Mouse (Mus musculus): ENCODE measurements around the gene Zfp655.

DNA sequence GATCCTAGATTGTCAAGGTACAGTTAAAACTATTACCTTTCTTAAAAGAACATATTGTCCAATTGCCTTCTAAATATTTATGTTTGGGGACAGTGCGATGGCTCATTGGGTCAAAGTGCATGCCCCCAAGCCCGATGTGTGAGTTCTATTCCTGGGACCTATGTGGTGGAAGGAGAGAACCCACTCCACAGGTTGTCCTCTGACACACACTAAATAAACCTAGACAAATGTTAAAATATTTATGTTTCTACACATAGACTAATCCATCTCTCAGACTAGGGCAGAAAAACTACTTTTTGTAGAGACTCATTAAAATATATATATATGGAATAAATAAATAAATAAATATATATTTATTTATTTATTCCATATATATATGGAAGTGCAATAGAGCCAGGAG lies 48.4 kb downstream of the Zfp655 start:
- TF ChIP-seq CTCF (IDR thresholded peaks at IDR 0.05; ENCODE audit: extremely low read depth, insufficient read length, insufficient replicate concordance, low read depth, low read length) = no peak
- no peak for TF ChIP-seq POLR2A (IDR thresholded peaks at IDR 0.05; ENCODE audit: low read depth, low read length)

Measured in small intestine, adult 2 months (tissue).